Mouse (Mus musculus) common myeloid progenitor, adult 5-6 weeks (primary cell): ENCODE results near the gene Ubiad1. TPM values are rescaled to one million over a fixed set of nuclear protein-coding genes. Genes with fewer than 3 reads are reported as not detected.

Experiments used
- ATAC-seq: replicated peaks from 2 replicates; pipeline ENCODE4 v1.8.0; 2016; ENCODE audit warnings: low read depth, mild to moderate bottlenecking, moderate TSS enrichment, inconsistent platforms; ENCODE audit not compliant: poor library complexity, severe bottlenecking
- total RNA-seq: library from RNA; stranded (forward); fragments of 200-1000, 187-1606 nt; gene quantifications from 2 replicates; pipeline ENCODE4 v1.2.3, GENCODE M21; 2017

Gene Ubiad1
- total RNA-seq, 1 experiment from 2014 or later: 11.3 TPM

DNA sequence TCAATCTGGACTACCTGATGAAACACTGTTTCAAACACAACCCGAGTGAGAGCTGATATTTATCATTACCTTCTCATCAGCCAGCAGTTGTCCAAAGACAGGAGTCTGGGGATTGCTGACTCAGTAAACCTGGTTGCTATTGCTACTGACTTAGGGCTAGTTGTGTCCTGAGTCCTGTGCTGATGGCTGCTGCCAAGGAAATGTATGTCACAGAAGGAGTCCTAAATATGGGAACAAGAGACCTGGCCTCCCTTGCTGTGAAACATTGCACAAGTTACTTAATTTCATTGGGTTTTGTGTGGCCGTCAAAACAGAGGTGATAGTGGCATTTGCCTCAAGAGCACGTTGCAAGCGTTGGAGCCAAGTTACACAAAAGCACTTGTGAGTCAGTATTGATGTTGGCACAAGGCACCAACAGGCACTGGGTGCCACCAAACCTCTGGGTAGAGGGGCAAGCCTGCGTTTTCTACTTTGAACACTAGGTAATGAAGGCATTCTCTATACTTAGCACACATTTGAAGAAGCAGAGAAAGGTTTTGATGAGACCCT is 11.0 kb upstream of the Ubiad1 start:
- no peak for ATAC-seq

DNA sequence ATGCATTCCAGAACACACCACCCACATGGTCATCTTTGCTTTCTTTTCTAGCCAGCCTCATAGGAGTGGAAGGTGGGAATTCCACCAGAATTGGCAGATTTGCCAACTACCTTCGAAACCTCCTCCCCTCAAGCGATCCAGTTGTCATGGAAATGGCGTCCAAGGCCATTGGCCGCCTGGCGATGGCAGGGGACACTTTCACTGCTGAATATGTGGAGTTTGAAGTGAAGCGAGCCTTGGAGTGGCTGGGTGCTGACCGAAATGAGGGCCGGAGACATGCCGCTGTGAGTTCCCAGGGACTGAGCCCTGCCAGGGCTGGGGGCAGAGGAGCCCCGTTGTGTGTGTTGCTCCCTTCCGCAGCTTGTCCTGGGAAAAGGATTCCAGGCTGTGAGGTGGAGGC is 9.1 kb upstream of the Ubiad1 start:
- no peak for ATAC-seq

DNA sequence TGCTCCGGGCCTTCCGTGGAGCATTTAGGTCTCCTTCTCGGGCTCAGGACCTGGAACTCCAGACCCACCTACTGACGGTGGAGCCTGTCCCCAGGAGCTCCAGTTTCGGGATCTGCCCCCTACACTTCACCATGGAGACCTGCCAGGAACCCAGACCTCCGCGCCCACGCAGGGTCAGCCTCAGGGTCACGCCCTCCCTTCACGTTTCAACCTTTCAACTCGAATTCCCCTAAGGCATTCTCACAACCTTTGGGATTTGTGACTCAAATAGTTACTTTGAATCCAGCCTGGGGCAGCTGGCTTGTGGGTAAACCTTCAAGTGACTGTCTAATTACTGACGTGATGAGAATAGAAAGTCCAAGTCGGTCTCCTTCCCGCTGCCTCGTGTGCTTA is 4.3 kb upstream of the Ubiad1 start:
- ATAC-seq: 0 out of 2 replicates have a peak, but pooled peaks have one; percentile 4

DNA sequence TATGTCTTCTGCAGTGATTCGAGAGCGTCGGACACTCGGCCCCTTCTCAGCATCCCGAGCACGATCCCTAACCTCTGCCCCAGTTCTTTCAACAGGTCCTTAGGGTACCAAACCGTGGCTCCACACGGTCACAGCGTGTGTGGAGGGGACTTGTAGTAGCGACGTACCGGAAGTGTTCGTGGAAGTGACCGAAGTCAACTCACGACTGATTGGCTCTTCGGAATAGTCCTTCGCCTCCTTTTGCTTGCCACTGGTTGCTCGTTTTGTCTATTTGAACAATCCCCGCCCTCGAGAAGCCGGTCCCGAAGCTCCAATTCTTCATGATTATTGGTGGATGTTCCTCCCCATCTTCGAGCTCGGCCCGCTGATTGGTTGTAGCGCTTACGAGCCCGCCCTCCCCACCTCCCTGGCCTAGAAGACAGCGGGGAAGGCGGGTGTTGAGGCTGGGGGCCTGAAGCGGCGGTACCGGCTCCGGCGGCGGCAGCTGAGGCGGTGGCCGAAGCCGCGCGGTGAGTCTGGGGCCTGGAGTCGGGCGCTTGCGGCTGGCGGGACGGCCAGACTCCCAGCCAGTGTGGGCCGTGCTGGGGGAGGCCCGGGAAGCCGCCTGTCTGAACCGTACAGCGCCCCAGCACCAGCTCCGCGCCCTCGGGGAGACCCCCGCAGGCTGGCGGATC is 3.7 kb upstream of the Ubiad1 start, which contains the start of gene Mtor:
TSS of gene Mtor (plus strand) at position 433 of the 674 bp plus-strand sequence.
- ATAC-seq: peak; percentile 91

DNA sequence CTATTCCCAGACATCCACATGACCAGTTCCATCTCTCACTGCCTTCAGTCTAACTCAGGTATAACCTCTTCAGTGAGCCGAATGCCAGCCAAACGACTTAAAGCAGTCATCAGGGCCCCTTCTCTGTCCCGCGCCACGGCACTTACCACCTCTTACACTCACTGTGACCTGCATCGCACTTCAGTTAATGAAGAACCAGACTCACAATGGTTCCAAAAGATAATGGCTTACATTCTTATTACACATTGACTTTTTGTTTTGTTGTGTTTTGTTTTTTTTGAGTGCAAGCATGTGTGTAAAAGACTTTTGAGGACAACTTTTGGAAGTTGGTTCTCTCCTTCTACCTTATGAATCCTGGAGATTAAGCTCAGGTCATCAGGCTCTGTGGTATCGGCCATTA is 2.0 kb downstream of the Ubiad1 start:
- ATAC-seq: no peak

DNA sequence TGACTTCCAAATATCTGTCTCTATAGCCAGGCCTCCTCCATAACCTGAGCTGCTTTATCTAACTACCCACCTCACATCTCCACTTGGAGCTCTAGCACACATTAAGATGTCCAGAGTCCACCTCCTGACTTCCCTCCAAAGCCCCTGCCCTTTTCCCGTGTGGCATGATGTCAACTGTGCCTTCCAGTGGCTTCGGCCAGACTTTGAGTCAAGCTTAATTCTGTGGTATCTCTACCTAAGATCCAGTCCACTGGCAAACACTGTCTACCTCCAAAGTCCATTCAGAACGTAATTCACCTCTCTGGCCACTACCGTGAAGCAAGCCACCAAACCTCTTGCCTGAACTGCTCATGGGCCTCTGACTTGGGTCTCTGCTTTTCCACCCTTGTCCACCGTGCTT is 2.6 kb downstream of the Ubiad1 start:
- no peak for ATAC-seq

DNA sequence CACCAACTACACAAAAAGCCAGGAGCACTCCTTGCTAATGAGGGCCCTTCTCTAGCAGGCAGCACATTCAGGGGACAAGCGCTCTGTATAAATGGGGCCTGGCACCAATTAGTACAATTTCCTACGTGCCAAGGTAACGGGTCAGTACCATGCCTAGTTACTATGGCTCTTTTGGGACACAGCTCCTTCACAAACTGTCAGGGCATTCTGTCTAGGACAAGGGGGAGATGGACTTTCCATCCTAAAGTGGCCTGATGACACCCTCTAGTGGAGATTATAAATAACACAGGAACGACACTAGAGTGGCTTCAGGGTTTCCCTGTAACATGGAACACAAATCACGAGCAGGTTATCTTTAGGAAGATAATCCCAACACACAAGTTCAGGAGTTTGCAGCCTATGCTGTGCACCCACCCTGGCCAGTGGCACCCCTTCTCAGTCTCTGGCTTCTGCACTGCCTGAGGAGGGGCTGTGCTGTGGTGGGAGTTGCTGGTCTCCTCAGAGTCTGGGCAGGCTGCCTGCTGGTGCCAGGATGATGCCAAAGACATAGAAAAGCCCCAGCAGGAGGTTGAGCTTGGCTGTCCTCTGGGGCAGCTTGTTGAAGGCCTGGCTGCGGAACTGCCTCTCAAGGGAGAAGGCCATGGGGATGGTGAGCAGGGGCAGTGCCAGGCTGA is 8.8 kb downstream of the Ubiad1 start:
- ATAC-seq: peak; percentile 43; the same call in 1 of the 2 replicates

DNA sequence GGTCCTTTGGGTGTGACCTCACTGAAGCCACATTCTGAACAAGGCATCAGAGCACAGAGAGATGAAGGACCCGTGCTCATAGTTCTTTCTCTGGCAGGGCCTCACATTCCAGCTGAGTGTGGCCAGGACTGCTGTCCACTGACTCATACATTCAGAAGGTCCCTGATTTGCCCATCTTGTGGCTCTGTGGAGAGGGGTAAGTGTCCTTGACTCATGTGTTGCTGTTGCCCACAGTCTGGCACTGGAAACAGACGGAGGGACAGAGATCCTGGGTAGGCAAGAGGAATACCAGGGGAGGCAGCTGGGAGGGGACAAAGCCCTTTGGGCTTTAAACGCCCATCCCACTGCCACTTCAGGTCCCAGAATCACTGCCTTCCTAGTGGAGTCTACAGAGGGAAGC is 9.5 kb downstream of the Ubiad1 start:
- no peak for ATAC-seq

DNA sequence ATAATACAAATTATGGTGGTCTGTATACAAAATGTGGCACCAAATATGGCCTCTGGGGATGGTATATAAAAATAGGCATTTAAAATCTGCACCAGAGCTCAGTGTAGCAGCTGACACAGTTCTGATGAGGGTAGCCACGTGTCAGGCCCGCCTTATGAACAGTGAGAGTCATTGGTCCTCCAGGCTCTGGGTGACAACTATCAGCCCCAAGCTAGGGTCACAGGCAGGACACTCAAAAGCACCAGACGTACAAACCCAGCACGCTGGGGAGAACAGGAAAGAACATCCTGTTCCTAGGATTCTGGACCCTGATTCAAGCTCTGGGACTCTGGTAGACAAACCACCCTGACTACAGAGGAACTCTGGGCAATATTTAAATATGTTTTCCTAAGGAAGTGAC is 10.0 kb downstream of the Ubiad1 start:
- no peak for ATAC-seq

DNA sequence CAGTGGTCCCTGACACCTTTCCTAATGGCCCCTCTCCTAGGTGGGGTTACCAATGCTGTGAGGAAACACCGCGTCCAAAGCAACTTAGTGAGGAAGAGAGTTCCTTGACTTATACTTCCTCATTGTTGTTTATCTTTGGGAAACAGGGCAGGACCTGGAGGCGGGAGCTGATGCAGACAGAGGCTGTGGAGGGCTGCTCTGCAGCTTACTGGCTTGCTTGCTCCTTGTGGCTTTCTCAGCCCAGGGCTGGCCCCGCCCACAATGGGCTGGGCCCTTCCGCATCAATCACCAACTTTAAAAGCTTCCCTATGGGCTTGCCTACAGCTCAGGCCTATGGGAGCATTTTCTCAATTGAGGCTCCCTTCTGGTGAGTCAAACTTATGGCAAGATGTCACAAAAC is 10.8 kb downstream of the Ubiad1 start:
- ATAC-seq: no peak

DNA sequence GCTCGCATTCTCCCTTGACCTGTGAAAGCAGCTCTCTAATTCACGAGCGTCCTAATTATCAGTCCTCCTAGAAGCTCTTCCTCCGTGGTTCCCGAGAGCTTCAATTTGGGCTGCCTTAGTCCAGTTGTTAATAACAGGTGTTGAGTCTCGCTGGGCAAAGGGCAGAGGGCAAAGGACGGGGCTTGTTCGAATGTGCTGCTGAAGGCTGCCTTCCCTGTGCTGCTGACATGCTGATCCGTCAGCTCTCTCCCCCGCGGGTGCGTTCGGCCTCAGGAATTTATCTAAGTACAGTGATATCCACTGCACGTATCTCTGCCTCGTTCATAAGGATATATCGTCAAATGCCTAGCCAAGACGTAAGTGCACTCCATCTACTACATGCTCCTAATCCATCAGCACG is 11.2 kb downstream of the Ubiad1 start:
- no peak for ATAC-seq

DNA sequence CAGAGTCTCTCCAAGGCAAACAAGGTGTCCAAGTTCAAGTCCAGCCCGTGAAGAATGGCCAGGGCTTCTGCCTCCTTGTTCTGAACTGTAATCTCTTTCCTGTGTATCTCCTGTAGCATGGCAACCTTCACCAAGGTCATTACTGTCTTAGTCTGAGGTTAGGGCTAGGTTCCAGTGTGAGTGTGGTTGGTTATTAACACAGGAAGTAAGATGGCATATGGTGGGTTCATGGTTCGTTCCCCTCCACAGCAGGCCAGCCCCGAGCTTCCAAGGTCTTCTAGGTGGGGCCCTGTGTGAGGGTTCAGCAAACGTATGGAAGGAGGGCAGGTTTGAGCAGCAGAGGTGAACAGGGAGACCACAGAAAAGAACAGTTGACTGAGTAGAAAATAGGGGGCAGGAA is 12.1 kb downstream of the Ubiad1 start:
- no peak for ATAC-seq

DNA sequence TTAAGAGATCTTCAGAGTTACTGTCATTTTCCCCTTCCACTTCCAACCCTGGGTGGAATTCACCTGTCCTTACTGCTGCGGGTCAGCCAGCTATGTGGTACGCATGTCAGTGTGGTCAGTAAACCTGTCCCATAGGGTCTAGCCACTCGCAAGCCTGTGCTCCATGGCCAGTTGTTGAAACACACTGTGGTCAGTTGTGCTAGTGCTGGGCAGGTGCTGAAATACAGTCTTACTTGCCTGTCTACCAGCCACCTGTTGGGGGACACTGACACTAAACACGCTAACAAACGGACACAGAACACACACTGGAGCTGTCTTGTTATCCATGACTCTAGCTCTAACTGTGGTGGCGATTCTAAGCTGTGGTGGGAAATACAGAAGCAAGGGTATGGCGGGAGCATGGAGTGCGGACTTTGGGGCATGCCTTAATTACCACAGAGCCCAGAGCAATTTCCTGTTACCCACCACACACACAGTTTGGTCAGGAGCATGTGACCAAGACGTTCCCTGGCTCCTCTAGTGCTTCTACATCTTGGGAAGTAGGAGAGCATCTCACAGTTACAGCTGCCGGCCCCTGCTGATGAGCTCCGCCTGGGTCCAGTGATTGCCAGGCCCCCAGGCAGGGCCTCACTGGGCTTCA is 13.6 kb downstream of the Ubiad1 start:
- peak; percentile 67 for ATAC-seq

DNA sequence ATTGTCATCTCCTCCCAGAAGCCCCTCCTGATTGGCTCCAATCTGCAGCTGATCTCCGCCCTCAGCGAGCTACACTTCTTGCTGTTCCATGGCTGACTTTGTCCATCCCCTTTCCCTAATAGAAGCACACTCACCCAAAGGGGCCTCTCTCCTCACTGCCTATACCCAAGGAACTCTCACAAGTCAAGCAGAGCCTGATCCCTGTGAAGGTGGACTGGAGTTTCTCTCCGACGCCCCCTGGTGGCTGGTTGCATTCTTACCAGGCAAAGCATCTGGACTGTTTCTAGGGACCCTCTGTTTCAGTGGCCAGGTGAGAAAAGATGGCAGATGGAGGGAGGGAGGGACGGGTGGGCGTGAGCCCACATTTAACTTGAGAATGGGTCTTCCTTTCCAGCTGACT is 14.9 kb downstream of the Ubiad1 start:
- ATAC-seq: peak; percentile 67

DNA sequence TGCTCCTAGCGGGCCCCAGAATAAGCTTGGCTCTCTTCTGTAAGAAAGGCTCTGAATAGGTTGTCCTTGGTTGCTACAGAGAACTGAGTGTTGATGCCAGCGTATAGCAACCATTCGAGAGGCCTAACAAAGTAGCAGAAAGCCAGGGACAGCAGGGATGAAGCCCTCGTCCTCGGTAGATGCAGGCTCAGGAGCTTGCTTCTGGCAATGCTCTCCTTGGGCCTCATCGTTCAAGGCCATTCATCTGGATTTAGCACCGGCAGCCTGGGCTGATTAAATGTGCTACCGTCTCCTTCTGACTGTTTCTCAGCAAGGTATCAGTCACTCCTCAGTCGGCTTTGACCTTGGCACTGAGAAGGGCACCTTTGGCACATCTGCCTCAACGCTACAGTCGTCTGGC is 15.4 kb downstream of the Ubiad1 start:
- no peak for ATAC-seq

DNA sequence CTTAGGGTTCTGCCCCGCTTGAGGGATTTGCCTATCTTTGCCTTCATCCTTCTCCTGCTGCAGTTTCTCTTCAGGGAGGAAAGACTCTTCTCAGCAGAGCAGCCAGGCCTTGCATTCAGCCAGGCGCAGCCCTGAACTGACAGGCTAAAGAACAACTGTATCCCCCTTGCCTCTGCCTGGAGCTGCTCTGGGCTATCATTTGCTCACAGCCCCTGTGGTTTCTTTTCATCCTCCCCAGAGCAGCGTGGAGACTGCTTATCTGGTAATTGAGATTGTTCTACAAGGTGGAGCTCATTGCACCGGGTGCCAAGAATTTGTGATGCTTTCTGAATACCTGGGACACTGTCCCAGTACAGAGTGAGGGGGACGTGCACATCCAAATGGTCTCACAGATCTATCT is 16.0 kb downstream of the Ubiad1 start:
- no peak for ATAC-seq

DNA sequence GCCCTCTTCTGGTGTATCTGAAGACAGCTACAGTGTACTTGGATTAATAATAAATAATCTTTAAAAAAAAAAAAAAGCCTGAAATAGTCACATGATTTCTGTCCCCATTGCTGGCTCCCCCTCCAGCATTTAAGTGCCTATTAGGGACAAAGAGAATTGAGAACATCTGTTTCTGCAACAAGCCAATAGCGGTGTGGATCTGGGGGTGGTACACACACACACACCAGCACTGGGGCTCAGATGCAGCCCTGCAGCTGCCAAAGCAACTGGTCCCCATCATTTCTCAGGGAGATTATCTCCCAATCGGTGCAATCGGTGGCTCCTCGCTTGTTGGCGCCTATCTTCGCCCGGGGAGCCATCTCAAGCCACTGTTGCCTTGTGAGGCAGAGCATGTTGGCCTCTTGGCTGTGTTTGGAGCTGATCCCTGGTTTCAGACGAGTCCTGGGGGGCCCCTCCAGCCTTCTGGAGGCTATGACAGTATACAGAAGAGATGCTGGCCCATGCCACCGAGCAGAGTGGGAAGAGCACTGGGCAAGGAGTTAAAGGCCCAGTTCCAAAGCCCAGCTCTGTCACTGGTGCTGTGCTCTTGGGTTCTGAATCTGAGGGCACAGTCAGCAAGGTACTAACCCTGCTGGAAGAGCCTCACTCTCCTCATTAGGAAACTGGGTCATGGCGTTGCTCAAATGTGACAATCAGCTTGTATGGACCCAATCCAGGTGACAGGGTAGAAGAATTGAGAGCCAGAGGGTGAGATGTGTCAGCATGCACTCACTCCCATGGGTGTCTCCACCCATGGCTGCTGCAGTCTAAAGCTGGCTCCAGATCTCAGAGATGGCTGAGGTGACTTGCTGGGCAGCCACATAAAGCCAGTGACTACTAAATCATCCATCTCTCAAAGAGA is 17.4 kb downstream of the Ubiad1 start:
- ATAC-seq: no peak

DNA sequence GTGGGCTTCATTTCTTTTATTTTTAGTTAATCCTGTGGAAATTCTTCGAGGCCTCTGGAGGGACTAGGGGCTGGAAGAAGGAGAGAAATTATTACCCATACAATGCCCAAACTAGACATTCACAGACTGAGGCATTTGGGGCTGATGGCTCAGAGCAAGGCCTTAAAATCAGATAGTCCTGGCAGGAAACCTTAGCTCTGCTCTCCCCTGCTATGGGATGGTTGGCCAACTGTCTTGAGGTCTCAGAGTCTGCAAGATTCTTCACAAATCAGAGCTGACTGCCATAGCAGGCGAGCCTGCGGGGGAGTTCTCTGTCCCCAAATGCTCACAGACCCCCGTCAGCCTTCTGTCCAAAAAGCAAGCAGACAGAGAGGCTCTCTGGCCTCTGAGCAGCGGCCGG is 27.0 kb downstream of the Ubiad1 start:
- ATAC-seq: no peak

DNA sequence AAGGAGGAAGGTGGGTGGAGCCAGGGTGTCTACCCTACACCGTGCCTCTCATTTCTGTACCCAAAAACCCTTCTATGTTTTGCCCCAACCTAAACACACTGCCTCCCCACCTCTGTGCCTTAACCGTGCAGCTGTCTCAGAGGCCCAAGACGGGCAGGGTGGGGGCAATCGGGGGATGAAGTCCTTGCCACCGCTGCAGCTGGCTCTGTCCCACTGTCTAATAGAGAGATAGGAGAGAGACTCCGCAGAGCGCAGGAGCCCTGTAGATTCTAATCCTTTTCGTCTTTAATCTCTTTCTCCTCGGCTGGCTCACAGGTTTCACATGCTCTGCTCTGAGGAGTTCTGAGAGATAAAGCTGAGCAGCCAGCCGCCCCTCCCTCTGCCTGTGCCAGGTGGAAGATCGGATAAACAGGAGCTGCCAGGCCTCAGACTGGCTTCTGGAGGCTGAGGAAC is 27.5 kb downstream of the Ubiad1 start:
- no peak for ATAC-seq

DNA sequence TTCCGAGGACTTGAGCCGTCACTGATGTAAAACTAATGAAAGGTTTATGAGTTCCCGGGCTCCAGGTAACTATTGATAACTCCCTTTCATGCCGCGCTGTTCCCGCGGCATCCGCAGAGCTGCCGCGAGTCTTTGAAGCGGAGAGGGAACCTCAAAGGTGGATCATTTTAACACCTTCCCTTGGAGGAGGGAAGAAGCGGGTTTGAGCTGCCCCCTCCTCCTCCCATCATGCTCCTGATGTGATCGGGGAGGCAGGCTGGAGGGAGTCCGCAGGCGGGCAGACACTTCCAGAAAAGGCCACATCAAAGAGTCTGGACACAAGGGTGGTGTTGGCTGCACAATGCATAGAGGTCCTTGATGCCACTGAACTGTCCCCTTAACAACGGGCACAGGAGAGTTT is 29.0 kb downstream of the Ubiad1 start:
- ATAC-seq: no peak
